Mouse (Mus musculus) neural tube, embryonic 15.5 days (tissue): ENCODE results near the gene Hdac7. TPM values are rescaled to one million over a fixed set of nuclear protein-coding genes. Genes with fewer than 3 reads are reported as not detected.

ENCODE experiments used
- ATAC-seq: fragments of 200-750 bp; cut with Nextera tagmentation; 2 replicates; pipeline ENCODE4 v1.8.0; 2017; ENCODE audit warnings: mild to moderate bottlenecking, moderate TSS enrichment, moderate library complexity; ENCODE audit not compliant: low FRiP score
- H3K27ac ChIP-seq: fragments of 300-500 bp; sonication (generic); replicated peaks from 2 replicates; pipeline ENCODE4 v1.5.1; 2015; ENCODE audit warnings: mild to moderate bottlenecking, inconsistent platforms
- H3K27me3 ChIP-seq: fragments of 300-500 bp; sonication (generic); replicated peaks from 2 replicates; pipeline ENCODE4 v1.6.1; 2015; ENCODE audit warnings: inconsistent platforms
- H3K36me3 ChIP-seq: fragments of 300-500 bp; sonication (generic); 2 replicates; pipeline ENCODE4 v1.6.1; 2015; ENCODE audit warnings: inconsistent platforms
- H3K4me1 ChIP-seq: fragments of 300-500 bp; sonication (generic); 2 replicates; pipeline ENCODE4 v1.6.1; 2015; ENCODE audit warnings: inconsistent platforms
- H3K4me2 ChIP-seq: fragments of 300-500 bp; sonication (generic); 2 replicates; pipeline ENCODE4 v1.6.1; 2015; ENCODE audit warnings: inconsistent platforms, mild to moderate bottlenecking, moderate library complexity
- H3K4me3 ChIP-seq: fragments of 300-500 bp; sonication (generic); replicated peaks from 2 replicates; pipeline ENCODE4 v1.5.1; 2015; ENCODE audit warnings: mild to moderate bottlenecking, inconsistent platforms
- H3K9ac ChIP-seq: fragments of 300-500 bp; sonication (generic); replicated peaks from 2 replicates; pipeline ENCODE4 v1.6.1; 2015; ENCODE audit warnings: mild to moderate bottlenecking, inconsistent platforms
- H3K9me3 ChIP-seq: fragments of 300-500 bp; sonication (generic); replicated peaks from 2 replicates; pipeline ENCODE4 v1.6.1; 2016; ENCODE audit warnings: inconsistent platforms
- WGBS: fragments of 180-500 bp; shearing (Covaris S2); methylation state at CpG from one replicate; pipeline ENCODE4 v1.1.7; 2015; ENCODE audit warnings: mixed read lengths; 5-methylcytosine and 5-hydroxymethylcytosine counted together
- polyA plus RNA-seq: library from polyadenylated mRNA; unstranded; fragments of >200 nt; fragmentation: Nextera tagmentation; extraction: Ambion mirVana; gene quantifications from 2 replicates; pipeline ENCODE4 v1.2.1, GENCODE M21; 2015

Gene Hdac7
- polyA plus RNA-seq, 1 experiment from 2014 or later, result 26.5 TPM

DNA sequence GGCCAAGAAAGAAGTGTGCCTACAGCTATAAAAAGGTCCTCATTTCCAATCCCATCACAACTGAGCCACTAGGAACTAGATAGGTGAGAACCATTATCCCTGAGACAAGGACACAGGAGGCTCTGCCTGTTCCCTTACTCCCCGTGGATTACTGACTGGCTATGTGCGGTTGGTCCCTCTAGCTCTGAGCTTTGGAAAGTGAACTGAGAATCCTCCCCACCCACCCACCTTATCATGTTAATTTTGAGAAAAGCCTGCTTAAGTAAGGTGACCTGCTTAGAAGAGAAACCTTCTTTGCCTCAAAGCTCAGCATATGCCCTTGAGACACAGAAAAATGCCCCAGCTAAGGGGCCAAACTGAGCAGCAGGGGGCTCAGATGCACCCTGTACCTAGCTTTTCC, 14.9 kb downstream of the Hdac7 start:
- Histone ChIP-seq H3K27ac (peak overlapping the region; percentile 19), H3K36me3 (no peaks in the 10 kb centered on the region), H3K9ac (peak overlapping the region; percentile 87; the same call in 1 of the 2 replicates), H3K9me3 (no peaks in the 10 kb centered on the region), H3K4me1 (peaks cover 79% of the 10 kb centered on the region), H3K4me2 (peak overlapping the region; percentile 61), H3K27me3 (no peaks in the 10 kb centered on the region), H3K4me3 (peak overlapping the region; percentile 61)
- no peak for ATAC-seq
- 48% methylated on average over 2 of the region's 2 CpGs for WGBS

- H3K9ac ChIP-seq, result no peak overlapping the region
- 0 out of 2 replicates have a peak overlapping the region, but pooled peaks have one; percentile 61 for H3K4me3 ChIP-seq
- H3K27me3 ChIP-seq, result no peaks in the 10 kb centered on the region
- H3K4me2 ChIP-seq, result peak overlapping the region; percentile 61
- 71% methylated on average over 5 of the region's 5 CpGs for WGBS
- ATAC-seq, result no peak
- peak overlapping the region; percentile 19 for H3K27ac ChIP-seq
- H3K9me3 ChIP-seq, result no peaks in the 10 kb centered on the region
- H3K36me3 ChIP-seq, result no peaks in the 10 kb centered on the region
- H3K4me1 ChIP-seq, result peaks cover 84% of the 10 kb centered on the region
Observed at GRCm38 (mm10) chr15:97828901-97829338, 15.4 kb downstream of the Hdac7 start.

- Histone ChIP-seq H3K36me3 (no peaks in the 10 kb centered on the region), H3K9me3 (no peaks in the 10 kb centered on the region), H3K9ac (0 out of 2 replicates have a peak overlapping the region, but pooled peaks have one; percentile 30), H3K4me3 (peak overlapping the region; percentile 2; the same call in 1 of the 2 replicates), H3K4me1 (peaks cover 88% of the 10 kb centered on the region), H3K27ac (peak overlapping the region; percentile 19), H3K27me3 (no peaks in the 10 kb centered on the region), H3K4me2 (peak overlapping the region; percentile 61)
- WGBS, result 34% methylated on average over 6 of the region's 6 CpGs
- no peak for ATAC-seq
Observed at GRCm38 (mm10) chr15:97828221-97828842, 16.0 kb downstream of the Hdac7 start.

- Histone ChIP-seq H3K27ac (no peak overlapping the region), H3K27me3 (no peaks in the 10 kb centered on the region), H3K9ac (no peak overlapping the region), H3K36me3 (no peaks in the 10 kb centered on the region), H3K9me3 (no peaks in the 10 kb centered on the region), H3K4me3 (no peak overlapping the region), H3K4me2 (no peak overlapping the region; the same call in 1 of the 2 replicates), H3K4me1 (peaks cover 88% of the 10 kb centered on the region)
- WGBS, result 86% methylated on average over 8 of the region's 8 CpGs
- ATAC-seq, result no peak
Observed at GRCm38 (mm10) chr15:97827401-97827800, 16.9 kb downstream of the Hdac7 start.

DNA sequence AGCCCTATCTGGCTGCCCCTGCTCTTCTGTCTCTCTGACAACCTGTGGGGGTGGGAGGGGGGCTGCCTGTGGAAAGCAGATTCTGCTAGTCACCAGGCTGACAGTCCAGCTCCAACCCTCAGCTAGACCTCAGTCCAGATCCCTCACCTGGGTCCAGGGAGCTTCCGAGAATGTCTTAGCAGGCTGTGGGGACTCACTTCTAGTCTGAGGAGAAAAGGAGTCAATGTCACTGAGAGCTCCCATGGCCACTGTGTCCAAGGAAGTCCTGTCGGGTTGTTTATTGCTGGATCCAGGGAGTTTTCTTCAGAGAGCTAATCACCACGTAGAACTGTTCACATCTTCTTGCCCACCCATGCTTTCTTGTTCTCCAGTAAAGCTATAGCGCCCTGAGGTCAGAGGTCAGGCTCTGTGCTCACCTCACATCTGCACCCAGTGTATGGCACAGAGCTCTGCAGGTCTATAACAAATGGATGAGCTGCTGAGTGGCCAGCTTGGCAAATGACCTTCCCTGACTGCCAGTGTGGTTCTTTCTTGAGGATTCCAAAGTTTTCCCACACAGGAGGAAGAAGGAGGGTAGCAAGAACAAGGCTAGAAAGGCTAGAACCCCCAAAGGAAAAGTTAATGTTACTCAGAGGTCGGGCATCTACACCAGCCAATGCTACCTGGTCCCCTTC, 17.6 kb downstream of the Hdac7 start:
- ATAC-seq, result no peak
- Histone ChIP-seq H3K27ac (no peak overlapping the region), H3K36me3 (no peaks in the 10 kb centered on the region), H3K4me2 (no peak overlapping the region), H3K9me3 (no peaks in the 10 kb centered on the region), H3K4me3 (no peak overlapping the region), H3K4me1 (peaks cover 88% of the 10 kb centered on the region), H3K27me3 (no peaks in the 10 kb centered on the region), H3K9ac (no peak overlapping the region)
- 61% methylated on average over 5 of the region's 5 CpGs for WGBS

DNA sequence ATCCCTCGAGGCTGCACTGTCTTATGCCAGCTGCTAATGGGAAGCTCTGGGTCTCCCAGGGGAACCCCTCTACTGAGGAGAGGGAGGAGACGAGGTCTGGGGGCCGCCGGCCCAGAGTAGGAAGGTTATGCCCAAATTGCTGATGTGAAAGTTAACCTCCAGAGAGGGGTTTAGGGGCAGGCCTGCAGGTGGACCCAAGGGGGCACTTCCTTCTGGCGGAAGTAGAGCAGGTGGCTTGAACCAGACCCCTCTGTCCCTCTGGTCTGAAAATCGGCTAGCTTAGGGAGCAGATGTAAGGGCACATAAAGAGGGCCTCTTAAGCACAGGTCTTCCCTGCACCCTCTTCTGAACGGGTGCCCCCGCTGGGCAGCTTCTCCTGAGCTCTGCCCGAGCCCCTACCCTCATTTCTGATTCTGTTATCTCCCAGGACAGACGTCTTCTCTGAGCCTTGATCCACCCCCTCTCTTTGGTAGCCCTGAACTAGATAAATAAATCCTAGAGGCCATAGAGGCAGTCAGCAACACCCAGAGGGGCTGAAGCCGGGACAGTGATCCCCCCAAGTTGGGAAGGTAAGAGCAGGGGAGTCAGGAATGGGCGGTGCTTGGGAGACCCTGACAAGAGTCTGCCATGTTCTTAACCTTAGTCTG, 18.2 kb downstream of the Hdac7 start:
- peaks cover 94% of the 10 kb centered on the region for H3K4me1 ChIP-seq
- 0 out of 2 replicates have a peak overlapping the region, but pooled peaks have one; percentile 15 for H3K4me3 ChIP-seq
- H3K9ac ChIP-seq, result no peak overlapping the region
- no peak overlapping the region; the same call in 1 of the 2 replicates for H3K27ac ChIP-seq
- H3K9me3 ChIP-seq, result no peaks in the 10 kb centered on the region
- no peaks in the 10 kb centered on the region for H3K36me3 ChIP-seq
- no peaks in the 10 kb centered on the region for H3K27me3 ChIP-seq
- WGBS, result 39% methylated on average over 12 of the region's 12 CpGs
- no peak for ATAC-seq
- H3K4me2 ChIP-seq, result peak overlapping the region; percentile 47

DNA sequence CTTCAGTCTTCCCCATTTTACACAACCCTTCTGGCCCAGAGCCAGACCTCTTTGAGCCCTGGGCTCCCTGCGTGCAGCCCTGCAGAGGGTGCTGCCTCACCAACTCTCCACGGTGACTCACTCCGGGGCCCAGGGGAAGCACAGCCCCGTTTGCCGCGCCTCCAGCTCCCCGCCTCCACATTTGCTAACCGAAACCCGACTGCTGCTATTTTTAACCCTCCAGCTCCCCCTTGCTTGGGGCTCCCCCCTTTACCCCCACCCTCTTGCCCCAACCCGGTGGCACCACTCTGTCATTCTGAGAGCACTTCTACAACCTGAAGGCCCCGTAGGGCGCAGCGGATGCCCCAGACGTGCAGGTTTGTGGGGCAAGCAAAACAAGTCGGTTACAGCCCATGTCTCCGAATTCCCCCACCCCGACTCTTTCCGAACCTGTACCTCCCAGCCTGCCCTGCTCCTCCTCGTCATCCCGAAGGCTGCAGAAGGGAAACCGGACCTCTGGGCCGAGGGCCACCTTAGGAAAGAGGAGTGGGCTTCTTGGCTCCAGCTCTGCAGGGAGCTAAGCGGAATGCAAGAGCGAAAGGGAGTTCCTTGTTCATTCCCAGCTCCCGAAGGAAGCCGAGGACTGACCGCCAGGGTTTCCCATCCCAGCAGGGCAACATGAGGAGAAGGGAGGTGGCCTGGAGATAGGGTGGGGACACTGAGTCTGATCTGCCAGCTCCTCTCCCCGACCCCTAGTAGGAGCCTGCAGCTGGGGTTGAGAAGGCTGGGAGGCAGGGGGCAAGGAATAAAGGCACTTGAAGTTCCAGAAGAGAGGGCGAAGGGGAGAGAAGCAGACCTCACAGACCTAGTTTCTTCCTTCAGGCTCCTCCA, 19.0 kb downstream of the Hdac7 start:
- H3K4me3 ChIP-seq, result peak overlapping the region; percentile 15; the same call in 1 of the 2 replicates
- H3K9me3 ChIP-seq, result no peaks in the 10 kb centered on the region
- H3K36me3 ChIP-seq, result no peaks in the 10 kb centered on the region
- peak overlapping the region; percentile 47 for H3K4me2 ChIP-seq
- peaks cover 92% of the 10 kb centered on the region for H3K4me1 ChIP-seq
- no peak overlapping the region; the same call in 1 of the 2 replicates for H3K27ac ChIP-seq
- 12% methylated on average over 29 of the region's 29 CpGs for WGBS
- H3K9ac ChIP-seq, result no peak overlapping the region
- no peak for ATAC-seq
- no peaks in the 10 kb centered on the region for H3K27me3 ChIP-seq

DNA sequence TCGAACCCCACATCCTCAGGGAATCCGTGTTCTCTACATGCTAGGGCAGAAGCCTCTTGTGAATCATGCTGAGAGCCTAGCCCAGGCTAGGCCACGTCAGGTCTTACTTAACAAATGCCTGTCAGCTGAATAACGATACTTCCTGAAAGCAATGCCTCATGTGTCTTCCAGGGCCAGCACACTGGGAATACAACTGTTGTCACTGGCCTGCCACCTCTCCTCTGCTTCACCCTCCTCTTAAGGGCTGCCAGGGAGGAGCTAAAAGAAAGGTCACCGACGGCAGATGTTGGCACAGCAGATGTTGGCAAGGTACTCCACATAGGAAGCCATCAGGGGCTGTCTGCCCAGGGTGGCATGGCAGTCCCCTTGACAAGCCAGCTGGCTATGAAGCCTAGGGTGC, 20.3 kb downstream of the Hdac7 start:
- ATAC-seq, result no peak
- no peaks in the 10 kb centered on the region for H3K27me3 ChIP-seq
- no peaks in the 10 kb centered on the region for H3K9me3 ChIP-seq
- H3K4me1 ChIP-seq, result peaks cover 83% of the 10 kb centered on the region
- H3K27ac ChIP-seq, result no peak overlapping the region
- 77% methylated on average over 6 of the region's 6 CpGs for WGBS
- no peak overlapping the region for H3K4me2 ChIP-seq
- H3K36me3 ChIP-seq, result no peaks in the 10 kb centered on the region
- no peak overlapping the region for H3K4me3 ChIP-seq
- no peak overlapping the region for H3K9ac ChIP-seq

DNA sequence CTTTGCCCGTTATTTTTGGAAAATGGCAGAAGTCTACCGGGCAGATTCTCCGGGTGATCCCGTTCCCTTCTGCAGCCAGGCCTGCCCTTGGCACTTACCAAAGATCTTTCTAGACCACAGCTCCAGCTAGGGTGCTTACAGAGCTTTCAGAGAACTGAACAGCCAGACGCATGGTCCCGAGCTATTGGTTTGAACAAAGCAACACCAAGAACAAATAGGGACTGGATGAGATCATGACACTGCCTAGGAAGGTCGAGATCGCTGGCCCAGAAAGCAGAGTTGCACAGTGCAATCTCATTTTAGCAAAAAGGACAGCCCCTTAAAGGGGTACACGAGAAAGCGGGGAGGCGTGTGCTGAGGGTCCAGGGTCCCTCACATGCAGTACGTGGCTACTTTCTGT, 20.8 kb downstream of the Hdac7 start:
- Histone ChIP-seq H3K4me3 (no peak overlapping the region), H3K4me2 (no peak overlapping the region), H3K4me1 (peaks cover 80% of the 10 kb centered on the region), H3K27me3 (no peaks in the 10 kb centered on the region), H3K9ac (no peak overlapping the region), H3K27ac (no peak overlapping the region), H3K9me3 (no peaks in the 10 kb centered on the region), H3K36me3 (no peaks in the 10 kb centered on the region)
- no peak for ATAC-seq
- WGBS, result 62% methylated on average over 12 of the region's 12 CpGs

DNA sequence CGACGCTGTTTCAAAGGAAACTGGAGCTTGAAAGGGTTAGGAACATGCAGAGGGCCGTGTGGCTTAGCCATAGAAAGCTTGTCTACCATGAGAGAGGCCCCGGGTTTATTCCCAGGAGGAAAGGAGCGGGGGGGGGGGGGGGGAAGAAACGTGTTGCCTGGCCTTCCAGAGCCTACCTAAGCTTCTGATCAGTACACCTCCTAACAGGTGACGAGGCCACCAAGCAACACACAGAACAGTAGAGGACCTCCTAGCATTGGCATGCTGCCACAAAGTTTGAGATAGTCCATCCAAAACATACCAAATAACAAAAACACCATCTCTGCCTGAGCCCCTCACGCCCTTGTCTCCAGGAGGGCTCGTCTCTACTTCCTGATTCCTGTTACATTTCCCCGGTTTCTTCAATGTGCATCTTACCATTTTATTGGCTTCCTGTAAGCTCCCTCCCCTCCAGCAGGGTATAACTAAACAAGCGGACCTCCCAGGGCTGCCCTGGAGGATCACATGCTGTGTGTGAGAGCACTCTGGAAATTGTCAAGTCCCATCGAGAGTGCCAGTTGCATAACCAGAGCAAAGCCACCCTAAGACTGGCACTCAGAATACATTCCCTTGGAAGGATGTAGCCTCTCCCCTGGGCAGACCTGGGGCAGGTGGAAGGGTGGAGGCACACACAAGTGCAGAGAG, 21.6 kb downstream of the Hdac7 start:
- 42% methylated on average over 11 of the region's 12 CpGs for WGBS
- ATAC-seq, result no peak
- Histone ChIP-seq H3K27ac (no peak overlapping the region), H3K27me3 (no peaks in the 10 kb centered on the region), H3K4me1 (peaks cover 75% of the 10 kb centered on the region), H3K4me2 (no peak overlapping the region), H3K4me3 (no peak overlapping the region), H3K36me3 (no peaks in the 10 kb centered on the region), H3K9me3 (no peaks in the 10 kb centered on the region), H3K9ac (no peak overlapping the region)

- Histone ChIP-seq H3K4me2 (no peak overlapping the region), H3K36me3 (no peaks in the 10 kb centered on the region), H3K27ac (peak overlapping the region; percentile 4; the same call in 1 of the 2 replicates), H3K4me1 (peaks cover 69% of the 10 kb centered on the region), H3K27me3 (no peaks in the 10 kb centered on the region), H3K9me3 (no peaks in the 10 kb centered on the region), H3K9ac (no peak overlapping the region), H3K4me3 (no peak overlapping the region)
- 65% methylated on average over 6 of the region's 6 CpGs for WGBS
- no peak for ATAC-seq
Observed at GRCm38 (mm10) chr15:97821983-97822363, 22.3 kb downstream of the Hdac7 start.
